Mouse (Mus musculus): Measurements from ENCODE around the gene Hoxa10. TPM values are rescaled to one million over a fixed set of nuclear protein-coding genes. Genes with fewer than 3 reads are reported as not detected.

The Hoxa10 gene
- polyA plus RNA-seq, 1 experiment from 2014 or later, result 0.17 TPM

GRCm38 (mm10) chr6:52203121-52203370 is 37.6 kb downstream of the Hoxa10 start:
- peak overlapping the region; percentile 91 for H3K27ac ChIP-seq
- no peak for ATAC-seq (ENCODE audit: borderline replicate concordance, extremely low read depth, low FRiP score, low TSS enrichment)
- peaks cover 9% of the 10 kb centered on the region; the same call in 1 of the 2 replicates for H3K4me1 ChIP-seq
- WGBS, result under 1% methylated on average over 10 of the region's 10 CpGs
- peak overlapping the region; percentile 66 for H3K4me2 ChIP-seq
- H3K27me3 ChIP-seq, result peaks cover 89% of the 10 kb centered on the region
- no peaks in the 10 kb centered on the region for H3K36me3 ChIP-seq
- H3K9me3 ChIP-seq, result no peaks in the 10 kb centered on the region
- peak overlapping the region; percentile 74 for H3K4me3 ChIP-seq
- peak overlapping the region; percentile 97 for H3K9ac ChIP-seq

GRCm38 (mm10) chr6:52202362-52203120 is 38.1 kb downstream of the Hoxa10 start:
- Histone ChIP-seq H3K9ac (peak overlapping the region; percentile 97), H3K4me3 (peak overlapping the region; percentile 74), H3K4me1 (peaks cover 10% of the 10 kb centered on the region; the same call in 1 of the 2 replicates), H3K27me3 (peaks cover 90% of the 10 kb centered on the region), H3K36me3 (no peaks in the 10 kb centered on the region), H3K9me3 (no peaks in the 10 kb centered on the region), H3K4me2 (peak overlapping the region; percentile 66), H3K27ac (peak overlapping the region; percentile 91)
- ATAC-seq (ENCODE audit: borderline replicate concordance, extremely low read depth, low FRiP score, low TSS enrichment), result no peak
- WGBS, result 5% methylated on average over 22 of the region's 22 CpGs

- H3K27ac ChIP-seq, result peak overlapping the region; percentile 86
- peaks cover 91% of the 10 kb centered on the region for H3K27me3 ChIP-seq
- H3K36me3 ChIP-seq, result no peaks in the 10 kb centered on the region
- peak overlapping the region; percentile 97 for H3K9ac ChIP-seq
- H3K4me1 ChIP-seq, result peaks cover 19% of the 10 kb centered on the region
- WGBS, result 11% methylated on average over 1 of the region's 1 CpGs
- peak overlapping the region; percentile 66 for H3K4me2 ChIP-seq
- ATAC-seq (ENCODE audit: borderline replicate concordance, extremely low read depth, low FRiP score, low TSS enrichment), result no peak
- peak overlapping the region; percentile 74 for H3K4me3 ChIP-seq
- H3K9me3 ChIP-seq, result no peaks in the 10 kb centered on the region
These were observed 39.4 kb downstream of the Hoxa10 start for GRCm38 (mm10) chr6:52201269-52201668.

- H3K36me3 ChIP-seq, result no peaks in the 10 kb centered on the region
- H3K4me1 ChIP-seq, result peaks cover 23% of the 10 kb centered on the region
- H3K27me3 ChIP-seq, result peaks cover 91% of the 10 kb centered on the region
- H3K4me2 ChIP-seq, result peak overlapping the region; percentile 66
- no peak for ATAC-seq (ENCODE audit: borderline replicate concordance, extremely low read depth, low FRiP score, low TSS enrichment)
- H3K9me3 ChIP-seq, result no peaks in the 10 kb centered on the region
- H3K27ac ChIP-seq, result peak overlapping the region; percentile 86
- H3K4me3 ChIP-seq, result peak overlapping the region; percentile 74
- 13% methylated on average over 10 of the region's 10 CpGs for WGBS
- peak overlapping the region; percentile 97 for H3K9ac ChIP-seq
These were observed 39.9 kb downstream of the Hoxa10 start for GRCm38 (mm10) chr6:52200751-52201250.

GRCm38 (mm10) chr6:52200073-52200750 is 40.4 kb downstream of the Hoxa10 start:
- peak overlapping the region; percentile 66 for H3K4me2 ChIP-seq

GRCm38 (mm10) chr6:52197271-52197670 is 43.4 kb downstream of the Hoxa10 start:
- Histone ChIP-seq H3K36me3 (no peaks in the 10 kb centered on the region), H3K9ac (peak overlapping the region; percentile 4; the same call in 1 of the 2 replicates), H3K9me3 (no peaks in the 10 kb centered on the region), H3K4me1 (peaks cover 46% of the 10 kb centered on the region), H3K27ac (peak overlapping the region; percentile 82), H3K4me3 (0 out of 2 replicates have a peak overlapping the region, but pooled peaks have one; percentile 1), H3K4me2 (peak overlapping the region; percentile 66), H3K27me3 (peaks cover 81% of the 10 kb centered on the region)
- peak; percentile 84 for ATAC-seq (ENCODE audit: borderline replicate concordance, extremely low read depth, low FRiP score, low TSS enrichment)
- WGBS, result 4% methylated on average over 10 of the region's 10 CpGs

More at GRCm38 (mm10) chr6:52200073-52200750, 40.4 kb downstream of the Hoxa10 start:
- WGBS, result 5% methylated on average over 30 of the region's 30 CpGs
- peak overlapping the region; percentile 97 for H3K9ac ChIP-seq
- H3K9me3 ChIP-seq, result no peaks in the 10 kb centered on the region
- ATAC-seq (ENCODE audit: borderline replicate concordance, extremely low read depth, low FRiP score, low TSS enrichment), result no peak
- peak overlapping the region; percentile 74 for H3K4me3 ChIP-seq
- H3K4me1 ChIP-seq, result peaks cover 27% of the 10 kb centered on the region
- peaks cover 89% of the 10 kb centered on the region for H3K27me3 ChIP-seq
- no peaks in the 10 kb centered on the region for H3K36me3 ChIP-seq
- H3K27ac ChIP-seq, result peak overlapping the region; percentile 86

GRCm38 (mm10) chr6:52196811-52197210 is 43.8 kb downstream of the Hoxa10 start:
- 8% methylated on average over 9 of the region's 9 CpGs for WGBS
- Histone ChIP-seq H3K4me3 (0 out of 2 replicates have a peak overlapping the region, but pooled peaks have one; percentile 1), H3K4me1 (peaks cover 46% of the 10 kb centered on the region), H3K27me3 (peaks cover 79% of the 10 kb centered on the region), H3K36me3 (no peaks in the 10 kb centered on the region), H3K4me2 (peak overlapping the region; percentile 66), H3K9me3 (no peaks in the 10 kb centered on the region), H3K9ac (peak overlapping the region; percentile 4; the same call in 1 of the 2 replicates), H3K27ac (peak overlapping the region; percentile 82)
- no peak for ATAC-seq (ENCODE audit: borderline replicate concordance, extremely low read depth, low FRiP score, low TSS enrichment)

- 5% methylated on average over 10 of the region's 10 CpGs for WGBS
- no peaks in the 10 kb centered on the region for H3K9me3 ChIP-seq
- H3K4me1 ChIP-seq, result peaks cover 52% of the 10 kb centered on the region
- no peak for ATAC-seq (ENCODE audit: borderline replicate concordance, extremely low read depth, low FRiP score, low TSS enrichment)
- peak overlapping the region; percentile 23 for H3K4me2 ChIP-seq
- H3K9ac ChIP-seq, result no peak overlapping the region
- H3K4me3 ChIP-seq, result no peak overlapping the region
- no peaks in the 10 kb centered on the region for H3K36me3 ChIP-seq
- H3K27me3 ChIP-seq, result peaks cover 79% of the 10 kb centered on the region
- peak overlapping the region; percentile 59 for H3K27ac ChIP-seq
These were observed 46.0 kb downstream of the Hoxa10 start for GRCm38 (mm10) chr6:52194690-52195089.

GRCm38 (mm10) chr6:52191860-52192550 is 48.6 kb downstream of the Hoxa10 start:
- peak overlapping the region; percentile 62 for H3K4me3 ChIP-seq
- peaks cover 66% of the 10 kb centered on the region for H3K4me1 ChIP-seq
- H3K4me2 ChIP-seq, result peak overlapping the region; percentile 55
- H3K9ac ChIP-seq, result peak overlapping the region; percentile 26
- no peaks in the 10 kb centered on the region for H3K9me3 ChIP-seq
- H3K36me3 ChIP-seq, result no peaks in the 10 kb centered on the region
- peak overlapping the region; percentile 62 for H3K27ac ChIP-seq
- peaks cover 80% of the 10 kb centered on the region for H3K27me3 ChIP-seq
- WGBS, result under 1% methylated on average over 38 of the region's 55 CpGs
- ATAC-seq (ENCODE audit: borderline replicate concordance, extremely low read depth, low FRiP score, low TSS enrichment), result peak; percentile 70

- Histone ChIP-seq H3K4me1 (peaks cover 61% of the 10 kb centered on the region), H3K4me3 (peak within 1 kb of the TSS; percentile 62), H3K4me2 (peak within 1 kb of the TSS; percentile 55), H3K36me3 (no peaks in the 10 kb centered on the region), H3K9ac (peak within 1 kb of the TSS; percentile 87), H3K9me3 (no peaks in the 10 kb centered on the region), H3K27ac (peak within 1 kb of the TSS; percentile 97), H3K27me3 (peaks cover 80% of the 10 kb centered on the region)
- 1% methylated on average over 79 of the region's 102 CpGs for WGBS
- ATAC-seq (ENCODE audit: borderline replicate concordance, extremely low read depth, low FRiP score, low TSS enrichment), result no peak
These were observed 49.5 kb downstream of the Hoxa10 start, which contains the start of gene Hoxa4 for GRCm38 (mm10) chr6:52190906-52191810. TSS of gene Hoxa4 (minus strand) at chr6:52191753.

GRCm38 (mm10) chr6:52190410-52190809 is 50.2 kb downstream of the Hoxa10 start:
- WGBS, result 2% methylated on average over 23 of the region's 23 CpGs
- H3K4me1 ChIP-seq, result peaks cover 63% of the 10 kb centered on the region
- H3K4me3 ChIP-seq, result peak overlapping the region; percentile 62
- H3K36me3 ChIP-seq, result no peaks in the 10 kb centered on the region
- peak overlapping the region; percentile 97 for H3K27ac ChIP-seq
- no peak for ATAC-seq (ENCODE audit: borderline replicate concordance, extremely low read depth, low FRiP score, low TSS enrichment)
- H3K27me3 ChIP-seq, result peaks cover 82% of the 10 kb centered on the region
- H3K4me2 ChIP-seq, result peak overlapping the region; percentile 55
- H3K9me3 ChIP-seq, result no peaks in the 10 kb centered on the region
- peak overlapping the region; percentile 87 for H3K9ac ChIP-seq
